Mouse (Mus musculus): ENCODE data around the gene Adamts12. TPM values are rescaled to one million over a fixed set of nuclear protein-coding genes. Genes with fewer than 3 reads are reported as not detected.

The Adamts12 gene
- total RNA-seq, 2 experiments from 2014 or later: 2.7 to 2.8 TPM

- no peak overlapping the region for H3K4me3 ChIP-seq
- no peak overlapping the region for H3K27ac ChIP-seq
- no peak for DNase-seq
- TF ChIP-seq CTCF (IDR thresholded peaks at IDR 0.05): no peak
- intact Hi-C loops (cut with DNase I): no loop called here
Observed at GRCm38 (mm10) chr15:11292246-11292645, 227.7 kb downstream of the Adamts12 start.

- no peak overlapping the region for H3K27ac ChIP-seq
- H3K4me3 ChIP-seq: no peak overlapping the region
- intact Hi-C loops (cut with DNase I): no loop called here
- no peak for TF ChIP-seq CTCF (IDR thresholded peaks at IDR 0.05)
- DNase-seq: no peak
Observed at GRCm38 (mm10) chr15:11295016-11295415, 230.4 kb downstream of the Adamts12 start.

GRCm38 (mm10) chr15:11297960-11298359 lies 233.4 kb downstream of the Adamts12 start:
- Histone ChIP-seq H3K27ac (no peak overlapping the region), H3K4me3 (no peak overlapping the region)
- TF ChIP-seq CTCF (IDR thresholded peaks at IDR 0.05): no peak
- DNase-seq: no peak
- intact Hi-C loops (cut with DNase I): no loop called here

DNA sequence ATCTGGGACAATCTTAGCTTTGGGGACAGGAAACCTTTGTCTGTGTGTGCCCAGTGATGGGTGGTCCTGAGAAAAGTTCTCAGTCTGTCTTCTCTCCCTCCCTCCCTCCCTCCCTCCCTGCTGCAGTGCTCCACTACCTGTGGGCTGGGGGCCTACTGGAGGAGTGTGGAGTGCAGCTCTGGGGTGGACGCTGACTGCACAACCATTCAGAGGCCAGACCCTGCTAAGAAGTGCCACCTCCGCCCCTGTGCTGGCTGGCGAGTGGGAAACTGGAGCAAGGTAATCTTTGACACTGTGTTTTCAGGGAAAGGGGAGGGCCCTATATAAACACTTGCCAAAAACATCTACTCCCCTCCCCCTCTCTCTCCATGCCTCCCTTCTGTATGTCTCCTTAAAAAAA lies 252.5 kb downstream of the Adamts12 start:
- DNase-seq: no peak
- intact Hi-C loops (cut with DNase I): no loop called here
- TF ChIP-seq CTCF (IDR thresholded peaks at IDR 0.05): no peak

GRCm38 (mm10) chr15:11320481-11320880 lies 255.9 kb downstream of the Adamts12 start:
- H3K4me3 ChIP-seq: no peak overlapping the region
- DNase-seq: peak; percentile 61
- intact Hi-C loops (cut with DNase I): loop anchor here (2.0 kb wide), 2 partner anchors 282 to 400 kb away; no protein-coding TSS in a partner anchor
- H3K27ac ChIP-seq: no peak overlapping the region
- TF ChIP-seq CTCF (IDR thresholded peaks at IDR 0.05): peak; percentile 84

More for the DNA sequence above, 252.5 kb downstream of the Adamts12 start:
- Histone ChIP-seq H3K4me3 (no peak overlapping the region), H3K27ac (no peak overlapping the region)

- no peak overlapping the region for H3K27ac ChIP-seq
- DNase-seq: no peak
- intact Hi-C loops (cut with DNase I): no loop called here
- TF ChIP-seq CTCF (IDR thresholded peaks at IDR 0.05): no peak
- no peak overlapping the region for H3K4me3 ChIP-seq
Observed at GRCm38 (mm10) chr15:11339467-11340180, 275.0 kb downstream of the Adamts12 start.

DNA sequence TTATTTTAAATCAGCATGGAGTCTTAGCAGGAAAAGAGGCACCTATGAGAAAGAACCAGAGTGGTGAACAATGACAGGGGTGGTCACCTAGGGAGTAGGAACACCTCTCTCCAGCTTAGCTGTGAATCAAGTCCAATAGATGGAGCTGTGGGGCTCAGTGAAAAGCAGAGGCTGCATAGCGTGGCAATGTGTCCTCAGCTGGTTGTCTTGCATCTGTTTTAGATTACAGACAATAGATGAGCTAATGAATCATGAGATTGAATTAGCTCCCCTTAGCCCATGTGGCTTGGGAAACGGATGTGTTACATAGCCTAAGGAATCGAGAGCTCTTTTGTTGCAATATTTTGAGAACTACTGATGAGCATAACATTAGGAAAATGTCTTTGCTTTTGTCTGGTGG lies 291.3 kb downstream of the Adamts12 start:
- TF ChIP-seq CTCF (IDR thresholded peaks at IDR 0.05): peak; percentile 3; the same call in 1 of the 2 replicates
- DNase-seq: no peak
- intact Hi-C loops (cut with DNase I): no loop called here
- no peak overlapping the region for H3K27ac ChIP-seq
- H3K4me3 ChIP-seq: no peak overlapping the region

- H3K27ac ChIP-seq: no peak overlapping the region
- no peak overlapping the region for H3K4me3 ChIP-seq
- TF ChIP-seq CTCF (IDR thresholded peaks at IDR 0.05): no peak
- intact Hi-C loops (cut with DNase I): no loop called here
- DNase-seq: no peak
Observed at GRCm38 (mm10) chr15:11357501-11357900, 292.9 kb downstream of the Adamts12 start.

DNA sequence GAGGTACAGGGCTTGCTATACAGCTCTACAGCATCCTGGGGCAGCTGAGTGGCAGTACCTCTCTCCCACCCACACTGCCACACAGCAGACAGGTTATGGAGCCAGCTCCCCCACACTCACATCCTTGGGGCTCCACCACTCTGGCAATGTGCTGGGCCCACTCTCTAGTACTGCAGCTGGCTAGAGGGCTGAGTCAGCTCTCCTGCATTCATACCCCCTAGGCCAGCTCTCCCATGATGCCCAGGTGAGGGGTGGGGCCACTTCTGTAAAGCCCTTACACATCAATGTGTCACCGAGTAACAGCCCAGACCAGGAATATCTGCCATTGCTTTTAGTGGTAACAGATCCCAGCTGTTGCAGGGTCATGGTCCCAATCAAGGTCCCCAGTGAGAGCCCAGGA lies 296.3 kb downstream of the Adamts12 start:
- Histone ChIP-seq H3K4me3 (no peak overlapping the region), H3K27ac (no peak overlapping the region)
- intact Hi-C loops (cut with DNase I): no loop called here
- no peak for TF ChIP-seq CTCF (IDR thresholded peaks at IDR 0.05)
- no peak for DNase-seq

DNA sequence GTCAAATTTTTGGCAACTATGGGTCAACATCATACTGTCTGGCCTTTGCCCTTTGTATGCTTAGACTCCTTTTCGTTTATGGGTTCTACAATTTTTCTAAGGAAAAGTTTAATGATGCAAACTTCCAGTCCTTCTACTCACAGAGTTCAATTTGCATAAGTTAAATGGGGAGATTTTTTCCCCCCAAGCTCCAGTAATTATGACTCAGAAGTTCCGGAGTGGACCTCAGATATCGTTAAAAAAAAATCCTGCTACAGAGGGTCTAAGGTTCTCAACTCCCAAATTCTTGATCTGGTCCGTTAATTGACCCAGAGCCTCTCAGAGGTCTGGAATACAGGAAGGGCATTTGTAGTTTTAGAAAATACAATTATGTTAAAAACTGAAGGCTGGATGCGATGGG lies 297.2 kb downstream of the Adamts12 start:
- no peak for DNase-seq
- intact Hi-C loops (cut with DNase I): no loop called here
- TF ChIP-seq CTCF (IDR thresholded peaks at IDR 0.05): no peak
- Histone ChIP-seq H3K4me3 (no peak overlapping the region), H3K27ac (no peak overlapping the region)

DNA sequence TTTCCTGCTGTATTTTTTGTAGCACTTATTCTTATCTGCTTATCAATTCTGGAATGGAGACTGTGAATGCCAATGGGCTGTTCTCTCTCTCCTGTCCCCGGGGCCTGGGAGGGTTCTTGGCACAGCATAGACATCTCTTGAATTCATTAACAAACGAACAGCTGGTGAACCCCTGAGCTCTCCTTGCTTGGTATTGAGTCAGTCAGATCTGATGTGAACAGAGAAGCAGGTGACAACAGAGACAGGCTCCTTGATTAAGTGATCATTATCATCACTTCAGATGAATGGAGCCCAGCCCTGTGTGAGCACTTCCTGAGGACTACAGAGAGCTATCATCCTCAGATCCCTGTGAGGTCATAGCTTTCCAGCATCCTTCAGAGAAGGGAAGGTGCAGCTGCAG lies 299.5 kb downstream of the Adamts12 start:
- no peak for DNase-seq
- Histone ChIP-seq H3K4me3 (no peak overlapping the region), H3K27ac (no peak overlapping the region)
- intact Hi-C loops (cut with DNase I): no loop called here
- no peak for TF ChIP-seq CTCF (IDR thresholded peaks at IDR 0.05)

- DNase-seq: peak; percentile 40
- intact Hi-C loops (cut with DNase I): no loop called here
- Histone ChIP-seq H3K4me3 (no peak overlapping the region), H3K27ac (no peak overlapping the region)
- no peak for TF ChIP-seq CTCF (IDR thresholded peaks at IDR 0.05)
Observed at GRCm38 (mm10) chr15:11364795-11365194, 300.2 kb downstream of the Adamts12 start.

- intact Hi-C loops (cut with DNase I): no loop called here
- TF ChIP-seq CTCF (IDR thresholded peaks at IDR 0.05): no peak
- no peak overlapping the region for H3K4me3 ChIP-seq
- H3K27ac ChIP-seq: no peak overlapping the region
- no peak for DNase-seq
Observed at GRCm38 (mm10) chr15:11369572-11369971, 305.0 kb downstream of the Adamts12 start.

DNA sequence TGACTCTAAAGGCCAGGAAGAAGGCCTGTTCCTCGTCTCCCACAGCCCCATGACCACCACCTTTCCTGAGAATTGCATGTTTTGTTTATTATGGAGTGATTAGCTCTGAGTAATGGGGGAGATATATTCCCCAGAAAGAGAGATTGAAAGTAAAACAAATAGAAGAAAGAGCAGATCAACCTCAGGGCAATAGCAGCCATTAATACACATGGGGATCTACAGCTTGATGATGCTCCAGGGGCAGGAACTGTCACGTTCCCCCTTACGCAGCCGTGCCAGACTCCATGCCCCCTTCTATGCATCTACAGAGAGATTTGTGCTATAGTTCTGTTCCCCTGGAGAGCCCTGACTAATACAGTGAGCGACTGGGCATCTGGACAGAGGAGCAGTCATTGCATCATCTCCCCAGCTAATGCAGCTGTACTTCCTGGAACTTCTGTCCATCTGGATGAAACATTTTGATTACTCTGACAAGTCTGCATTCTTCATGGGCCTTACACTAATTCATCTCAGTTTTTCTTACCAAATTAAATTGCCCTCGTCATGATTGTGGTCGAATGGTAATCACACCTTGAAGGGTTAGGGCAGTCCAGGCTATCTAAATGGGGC lies 306.0 kb downstream of the Adamts12 start:
- intact Hi-C loops (cut with DNase I): no loop called here
- H3K27ac ChIP-seq: no peak overlapping the region

More for the DNA sequence above, 306.0 kb downstream of the Adamts12 start:
- no peak overlapping the region for H3K4me3 ChIP-seq
- TF ChIP-seq CTCF (IDR thresholded peaks at IDR 0.05): no peak
- DNase-seq: no peak
